Mouse (Mus musculus) embryo, embryonic 10 days (tissue): ENCODE measurements at regions not wholly inside any gene's neighbourhood (a gene's known extent, or its start where the extent isn't known, plus 50 kb on each side); places are given as distances from the start of the nearest gene placed in this dataset.

Experiments used
- DNase-seq: peaks from one replicate; pipeline ENCODE4 v3.0.0-alpha.2; 2015; ENCODE audit warnings: low spot score

GRCm38 (mm10) chr4:127756238-127756637, 214.5 kb downstream of the CK137956 start:
- no peak for DNase-seq

- DNase-seq, result no peak
Observed at GRCm38 (mm10) chr4:127750781-127751180, 220.0 kb downstream of the CK137956 start.

- no peak for DNase-seq
Observed at GRCm38 (mm10) chr4:127747876-127748275, 222.9 kb downstream of the CK137956 start.

- no peak for DNase-seq
Observed at GRCm38 (mm10) chr4:127736781-127737180, 234.0 kb downstream of the CK137956 start.

- no peak for DNase-seq
Observed at GRCm38 (mm10) chr4:127736151-127736550, 234.6 kb downstream of the CK137956 start.

- DNase-seq, result peak; percentile 5
Observed at GRCm38 (mm10) chr4:127734641-127735040, 236.1 kb downstream of the CK137956 start.

GRCm38 (mm10) chr4:127718661-127719060, 252.1 kb downstream of the CK137956 start:
- no peak for DNase-seq

GRCm38 (mm10) chr4:127712274-127712673, 258.5 kb downstream of the CK137956 start:
- no peak for DNase-seq

GRCm38 (mm10) chr4:127710816-127711215, 259.9 kb downstream of the CK137956 start:
- DNase-seq, result no peak

GRCm38 (mm10) chr4:127709746-127710145, 261.0 kb downstream of the CK137956 start:
- DNase-seq, result no peak

- DNase-seq, result no peak
Observed at GRCm38 (mm10) chr4:127708186-127708585, 262.6 kb downstream of the CK137956 start.

GRCm38 (mm10) chr4:127707126-127707525, 263.6 kb downstream of the CK137956 start:
- no peak for DNase-seq

GRCm38 (mm10) chr4:127701651-127702050, 269.1 kb downstream of the CK137956 start:
- DNase-seq, result no peak

- no peak for DNase-seq
Observed at GRCm38 (mm10) chr4:127689986-127690385, 280.8 kb downstream of the CK137956 start.

GRCm38 (mm10) chr4:127685021-127685420, 285.7 kb downstream of the CK137956 start:
- DNase-seq, result no peak

GRCm38 (mm10) chr4:127679391-127679790, 291.4 kb downstream of the CK137956 start:
- no peak for DNase-seq

GRCm38 (mm10) chr4:127678437-127678836, 292.3 kb downstream of the CK137956 start:
- no peak for DNase-seq

- DNase-seq, result peak; percentile 75
Observed at GRCm38 (mm10) chr4:127675745-127676315, 294.9 kb downstream of the CK137956 start.

GRCm38 (mm10) chr4:127659950-127660349, 302.0 kb upstream of the Gjb5 start:
- no peak for DNase-seq

- DNase-seq, result peak; percentile 53
Observed at GRCm38 (mm10) chr4:127651601-127652000, 293.6 kb upstream of the Gjb5 start.

GRCm38 (mm10) chr4:127648011-127648410, 290.0 kb upstream of the Gjb5 start:
- DNase-seq, result no peak

GRCm38 (mm10) chr4:127647189-127647588, 289.2 kb upstream of the Gjb5 start:
- no peak for DNase-seq

- DNase-seq, result peak; percentile 85
Observed at GRCm38 (mm10) chr4:127640251-127641085, 282.5 kb upstream of the Gjb5 start.

- no peak for DNase-seq
Observed at GRCm38 (mm10) chr4:127639765-127640164, 281.8 kb upstream of the Gjb5 start.
